Mouse (Mus musculus) embryonic facial prominence, embryonic 10.5 days (tissue): ENCODE data around the gene Shroom2. TPM values are rescaled to one million over a fixed set of nuclear protein-coding genes. Genes with fewer than 3 reads are reported as not detected.
A peak's percentile ranks its signal among the peaks of the same experiment; 100 is the strongest.

Experiments used
- DNase-seq: peaks from one replicate; pipeline ENCODE4 v3.0.0-alpha.2; 2017; ENCODE audit warnings: low spot score
- H3K27ac ChIP-seq: fragments of 300-500 bp; sonication (generic); replicated peaks from 2 replicates; pipeline ENCODE4 v1.5.1; 2016; ENCODE audit warnings: mild to moderate bottlenecking
- H3K27me3 ChIP-seq: fragments of 300-500 bp; sonication (generic); replicated peaks from 2 replicates; pipeline ENCODE4 v1.6.1; 2016; ENCODE audit warnings: low read depth, mild to moderate bottlenecking; ENCODE audit not compliant: poor library complexity, severe bottlenecking
- H3K36me3 ChIP-seq: fragments of 300-500 bp; sonication (generic); replicated peaks from 2 replicates; pipeline ENCODE4 v1.6.1; 2016; ENCODE audit warnings: mild to moderate bottlenecking, moderate library complexity
- H3K4me1 ChIP-seq: fragments of 300-500 bp; sonication (generic); 2 replicates; pipeline ENCODE4 v1.6.1; 2016
- H3K4me3 ChIP-seq: fragments of 300-500 bp; sonication (generic); 2 replicates; pipeline ENCODE4 v1.5.1; 2016; ENCODE audit warnings: mild to moderate bottlenecking, moderate library complexity
- H3K9me3 ChIP-seq: fragments of 300-500 bp; sonication (generic); 2 replicates; pipeline ENCODE4 v1.6.1; 2016; ENCODE audit warnings: mild to moderate bottlenecking
- WGBS: fragments of 180-500 bp; shearing (Covaris S2); methylation state at CpG from one replicate; pipeline ENCODE4 v1.1.7; 2016; 5-methylcytosine and 5-hydroxymethylcytosine counted together
- polyA plus RNA-seq: library from polyadenylated mRNA; unstranded; fragments of >200 nt; fragmentation: Nextera tagmentation; extraction: Ambion mirVana; gene quantifications from 2 replicates; pipeline ENCODE4 v1.2.1, GENCODE M21; 2016

Gene Shroom2
- polyA plus RNA-seq, result 5.1 and 5.8 TPM in 2 replicates

DNA sequence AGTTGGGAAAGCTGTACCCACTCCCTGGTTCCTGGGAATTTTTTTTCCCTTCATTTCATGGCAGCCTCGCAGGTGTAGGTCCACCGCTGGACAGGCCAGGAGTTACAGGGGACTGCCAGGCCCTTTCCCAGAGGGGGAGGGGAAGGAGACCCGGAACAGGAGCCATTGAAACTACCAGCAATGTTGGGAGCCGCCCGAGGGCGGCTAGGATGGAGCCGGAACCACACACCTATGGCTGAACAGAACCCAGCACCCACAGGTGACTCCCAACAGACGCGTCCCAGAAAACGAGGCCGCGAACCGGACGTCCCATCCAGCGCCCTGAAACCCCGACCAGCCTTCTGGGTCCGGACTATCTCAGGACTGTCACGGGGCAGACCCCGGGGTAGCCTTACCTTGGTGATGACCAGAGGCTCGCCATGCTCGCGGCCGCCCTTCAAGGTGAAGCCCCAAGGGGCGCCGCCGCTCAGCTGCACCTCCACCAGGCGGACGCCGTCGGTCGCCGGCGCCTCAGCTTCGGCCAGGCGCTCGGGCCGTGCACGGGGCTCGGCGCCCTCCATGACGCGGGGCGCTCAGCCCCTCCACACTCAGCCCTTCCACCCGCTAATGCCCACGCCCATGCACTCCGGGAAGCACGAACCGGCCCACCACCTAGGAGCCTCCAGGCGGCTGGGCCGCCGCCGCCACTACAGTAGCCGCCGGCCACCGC, at the start of gene Shroom2:
Shroom2 (minus strand) TSS at position 575 of the 709 bp plus-strand sequence.
- Histone ChIP-seq H3K36me3 (no peaks in the 10 kb centered on the region), H3K9me3 (no peaks in the 10 kb centered on the region), H3K27me3 (peaks cover 58% of the 10 kb centered on the region), H3K4me3 (peak within 1 kb of the TSS; percentile 67), H3K27ac (peak within 1 kb of the TSS; percentile 85), H3K4me1 (0 out of 2 replicates have a peak, but pooled peaks cover 3% of the 10 kb centered on the region)
- peak; percentile 45 for DNase-seq
- WGBS, result 14% methylated on average over 55 of the region's 55 CpGs

- H3K27me3 ChIP-seq, result peaks cover 25% of the 10 kb centered on the region
- H3K4me1 ChIP-seq, result no peaks in the 10 kb centered on the region
- H3K9me3 ChIP-seq, result no peaks in the 10 kb centered on the region
- H3K27ac ChIP-seq, result no peak overlapping the region
- no peak overlapping the region for H3K4me3 ChIP-seq
- DNase-seq, result no peak
- H3K36me3 ChIP-seq, result no peaks in the 10 kb centered on the region
Observed at GRCm38 (mm10) chrX:152818996-152819395, 49.7 kb upstream of the Shroom2 start.

DNA sequence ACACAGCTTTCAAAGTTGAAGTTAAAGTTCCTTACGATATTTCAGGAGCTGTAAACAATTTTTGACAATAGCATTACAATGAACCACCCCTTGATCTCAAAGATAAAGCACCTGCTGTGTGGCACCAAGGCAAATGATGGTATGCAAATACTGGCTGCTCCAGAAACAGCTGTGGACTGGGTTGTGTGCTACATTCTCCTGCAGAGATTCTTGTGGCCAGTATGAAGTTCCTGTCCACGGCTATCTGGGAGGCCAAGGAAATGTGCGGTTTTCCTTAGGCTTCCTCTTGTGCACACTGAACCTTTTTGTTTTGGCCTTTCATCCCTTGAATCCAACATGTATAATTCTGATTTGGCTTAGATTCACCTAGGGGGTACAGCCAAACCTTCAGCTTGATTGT, 44.1 kb upstream of the Shroom2 start:
- WGBS, result 81% methylated on average over 3 of the region's 3 CpGs
- peaks cover 18% of the 10 kb centered on the region; the same call in 1 of the 2 replicates for H3K27me3 ChIP-seq
- H3K36me3 ChIP-seq, result no peaks in the 10 kb centered on the region
- no peak for DNase-seq
- no peak overlapping the region for H3K4me3 ChIP-seq
- H3K9me3 ChIP-seq, result no peaks in the 10 kb centered on the region
- H3K27ac ChIP-seq, result no peak overlapping the region
- no peaks in the 10 kb centered on the region for H3K4me1 ChIP-seq

DNA sequence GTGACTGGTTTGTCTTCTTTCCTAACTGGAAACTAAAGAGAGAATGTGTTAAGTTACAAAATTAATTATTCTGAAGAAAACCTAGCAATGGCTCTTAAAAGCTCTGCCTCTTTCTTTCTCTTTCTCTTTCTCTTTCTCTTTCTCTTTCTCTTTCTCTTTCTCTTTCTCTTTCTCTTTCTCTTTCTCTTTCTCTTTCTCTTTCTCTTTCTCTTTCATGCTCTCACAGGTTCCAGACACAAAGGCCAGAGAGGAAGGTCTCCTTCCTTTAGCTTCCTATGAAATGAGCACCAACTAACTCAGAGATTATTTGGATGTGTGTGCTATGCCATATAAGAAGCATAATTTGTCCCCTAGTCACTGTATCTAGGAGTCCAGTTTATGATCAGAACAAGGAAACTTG, 36.1 kb upstream of the Shroom2 start:
- no peaks in the 10 kb centered on the region for H3K9me3 ChIP-seq

GRCm38 (mm10) chrX:152788611-152789010, 19.3 kb upstream of the Shroom2 start:
- Histone ChIP-seq H3K36me3 (no peaks in the 10 kb centered on the region), H3K27ac (no peak overlapping the region), H3K27me3 (peaks cover 69% of the 10 kb centered on the region), H3K4me3 (no peak overlapping the region), H3K9me3 (no peaks in the 10 kb centered on the region), H3K4me1 (no peaks in the 10 kb centered on the region)
- no peak for DNase-seq
- 82% methylated on average over 2 of the region's 2 CpGs for WGBS

More for the DNA sequence above, 36.1 kb upstream of the Shroom2 start:
- no peaks in the 10 kb centered on the region for H3K4me1 ChIP-seq
- no peak overlapping the region for H3K4me3 ChIP-seq
- H3K36me3 ChIP-seq, result no peaks in the 10 kb centered on the region
- peaks cover 38% of the 10 kb centered on the region for H3K27me3 ChIP-seq
- no peak overlapping the region for H3K27ac ChIP-seq
- no peak for DNase-seq

DNA sequence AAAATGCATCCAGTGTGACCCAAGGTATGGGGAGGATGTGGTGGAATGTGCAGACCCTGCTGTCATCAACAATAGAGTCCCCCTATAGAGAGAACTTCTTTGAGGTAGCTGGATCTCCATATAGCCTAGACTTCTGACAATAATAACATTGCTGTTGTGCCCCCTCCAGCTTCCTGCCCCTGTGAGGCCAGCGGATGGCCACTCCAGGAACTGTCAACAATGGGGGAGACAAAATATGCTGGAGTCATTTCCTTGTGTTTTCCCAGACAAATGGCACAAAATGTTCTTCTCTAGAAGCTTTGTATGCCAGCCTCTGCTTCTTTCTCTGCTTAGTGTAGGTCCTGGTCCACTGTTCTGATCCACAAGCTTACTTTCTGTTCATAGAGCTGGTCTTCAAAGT, 18.9 kb upstream of the Shroom2 start:
- WGBS, result 72% methylated on average over 1 of the region's 1 CpGs
- no peaks in the 10 kb centered on the region for H3K4me1 ChIP-seq

DNA sequence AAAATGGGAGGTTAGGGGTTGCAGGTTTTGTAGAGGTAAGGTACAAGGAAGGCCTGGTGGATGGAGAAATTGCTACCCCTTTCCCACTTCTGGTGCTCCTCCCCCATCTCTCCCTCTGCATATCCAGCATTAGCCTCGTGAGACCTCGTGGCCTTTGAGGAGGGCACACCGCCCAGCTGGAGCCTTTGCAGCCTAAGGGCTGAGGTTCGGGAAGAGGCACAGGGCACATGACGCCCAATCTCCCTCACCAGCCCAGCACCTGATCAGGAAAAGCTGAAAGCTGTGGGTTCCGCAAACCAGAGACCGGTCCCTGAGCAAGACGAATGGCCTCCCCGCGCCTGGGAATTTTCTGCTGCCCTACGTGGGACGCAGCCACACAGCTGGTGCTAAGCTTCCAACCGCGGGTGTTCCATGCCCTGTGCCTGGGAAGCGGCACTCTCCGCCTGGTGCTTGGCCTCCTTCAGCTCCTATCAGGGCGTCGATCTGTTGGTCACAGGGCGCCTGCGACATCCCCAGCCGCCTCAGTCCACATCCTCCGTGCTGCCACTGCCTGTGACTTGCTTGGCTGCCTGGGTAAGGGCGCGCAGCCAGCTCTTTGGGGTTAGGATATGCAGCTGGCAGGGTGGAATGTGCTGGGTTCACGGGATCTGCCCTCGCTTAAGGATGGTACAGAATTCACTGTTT, 12.6 kb upstream of the Shroom2 start, which contains the start of gene Gpr143:
Gpr143 (plus strand) TSS at position 202 of the 684 bp plus-strand sequence.
- H3K9me3 ChIP-seq, result no peaks in the 10 kb centered on the region
- DNase-seq, result peak; percentile 20
- H3K27me3 ChIP-seq, result peaks cover 69% of the 10 kb centered on the region
- 0 out of 2 replicates have a peak, but pooled peaks cover 6% of the 10 kb centered on the region for H3K4me1 ChIP-seq
- WGBS, result 20% methylated on average over 26 of the region's 26 CpGs
- no peaks in the 10 kb centered on the region for H3K36me3 ChIP-seq
- H3K27ac ChIP-seq, result no peak within 1 kb of the TSS
- peak within 1 kb of the TSS; percentile 42 for H3K4me3 ChIP-seq

More for the DNA sequence above, 18.9 kb upstream of the Shroom2 start:
- no peaks in the 10 kb centered on the region for H3K9me3 ChIP-seq
- H3K27ac ChIP-seq, result no peak overlapping the region
- peaks cover 69% of the 10 kb centered on the region for H3K27me3 ChIP-seq
- no peak overlapping the region for H3K4me3 ChIP-seq
- H3K36me3 ChIP-seq, result no peaks in the 10 kb centered on the region
- DNase-seq, result no peak

DNA sequence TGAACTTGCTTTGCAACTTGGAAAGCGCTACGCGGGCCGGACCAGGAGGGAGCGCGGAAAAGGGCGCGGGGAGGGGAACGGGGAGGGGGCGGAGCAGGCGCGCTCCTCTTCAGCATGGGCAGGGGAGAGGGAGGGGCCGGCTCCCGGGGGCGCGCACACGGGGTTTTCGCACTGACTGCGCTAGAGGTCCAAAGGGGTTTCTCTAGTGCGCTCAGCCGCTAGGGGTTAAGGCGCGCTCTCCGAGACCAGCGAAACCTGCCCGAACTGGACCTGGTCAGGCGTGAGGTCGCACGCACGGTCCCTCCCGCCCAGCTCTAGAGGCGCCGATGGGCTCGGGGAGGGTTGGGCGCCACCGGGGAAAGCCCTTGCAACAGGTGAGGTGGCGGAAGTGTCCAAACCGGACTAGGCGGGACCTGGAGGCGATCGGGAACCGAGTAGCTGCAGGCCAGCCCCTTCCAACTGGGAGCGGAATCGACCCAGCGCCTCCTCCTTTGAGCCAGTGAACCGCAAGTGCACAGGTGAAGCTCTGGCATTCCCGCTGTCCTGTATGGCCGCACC, 414 bp upstream of the Shroom2 start:
- 15% methylated on average over 48 of the region's 48 CpGs for WGBS
- peak overlapping the region; percentile 85 for H3K27ac ChIP-seq
- peaks cover 54% of the 10 kb centered on the region for H3K27me3 ChIP-seq

GRCm38 (mm10) chrX:152764171-152764570, 5.1 kb downstream of the Shroom2 start:
- 56% methylated on average over 2 of the region's 2 CpGs for WGBS
- no peak for DNase-seq
- H3K27me3 ChIP-seq, result peaks cover 37% of the 10 kb centered on the region
- H3K4me1 ChIP-seq, result 0 out of 2 replicates have a peak, but pooled peaks cover 3% of the 10 kb centered on the region
- no peak overlapping the region for H3K27ac ChIP-seq
- no peaks in the 10 kb centered on the region for H3K36me3 ChIP-seq
- no peak overlapping the region for H3K4me3 ChIP-seq
- H3K9me3 ChIP-seq, result no peaks in the 10 kb centered on the region

More for the DNA sequence above, 414 bp upstream of the Shroom2 start:
- H3K36me3 ChIP-seq, result no peaks in the 10 kb centered on the region
- DNase-seq, result peak; percentile 87
- H3K9me3 ChIP-seq, result no peaks in the 10 kb centered on the region
- H3K4me1 ChIP-seq, result no peaks in the 10 kb centered on the region
- peak overlapping the region; percentile 67 for H3K4me3 ChIP-seq

DNA sequence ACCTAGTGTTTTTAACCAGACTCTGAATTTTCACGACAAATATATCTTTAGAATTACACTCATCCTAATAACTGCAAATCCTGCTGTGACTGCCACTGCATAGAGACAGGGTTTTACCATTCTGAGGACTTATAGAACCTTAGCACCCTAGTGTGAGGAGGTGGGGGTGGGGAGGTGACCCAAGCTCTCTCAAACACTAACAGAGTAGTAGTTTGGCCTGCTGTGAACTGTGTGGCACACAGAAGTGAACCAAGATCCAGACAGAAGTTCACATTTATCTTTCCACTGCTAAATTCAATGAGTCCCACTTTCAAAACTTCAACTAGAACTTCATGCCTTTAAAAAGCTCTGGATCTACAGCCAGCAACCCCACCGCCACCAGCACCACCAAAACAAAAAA, 6.4 kb downstream of the Shroom2 start:
- no peak for DNase-seq
- H3K27me3 ChIP-seq, result peaks cover 24% of the 10 kb centered on the region
- no peak overlapping the region for H3K27ac ChIP-seq
- H3K4me1 ChIP-seq, result 0 out of 2 replicates have a peak, but pooled peaks cover 3% of the 10 kb centered on the region
- H3K9me3 ChIP-seq, result no peaks in the 10 kb centered on the region
- no peaks in the 10 kb centered on the region for H3K36me3 ChIP-seq
- WGBS, result 62% methylated on average over 2 of the region's 2 CpGs
- H3K4me3 ChIP-seq, result no peak overlapping the region

DNA sequence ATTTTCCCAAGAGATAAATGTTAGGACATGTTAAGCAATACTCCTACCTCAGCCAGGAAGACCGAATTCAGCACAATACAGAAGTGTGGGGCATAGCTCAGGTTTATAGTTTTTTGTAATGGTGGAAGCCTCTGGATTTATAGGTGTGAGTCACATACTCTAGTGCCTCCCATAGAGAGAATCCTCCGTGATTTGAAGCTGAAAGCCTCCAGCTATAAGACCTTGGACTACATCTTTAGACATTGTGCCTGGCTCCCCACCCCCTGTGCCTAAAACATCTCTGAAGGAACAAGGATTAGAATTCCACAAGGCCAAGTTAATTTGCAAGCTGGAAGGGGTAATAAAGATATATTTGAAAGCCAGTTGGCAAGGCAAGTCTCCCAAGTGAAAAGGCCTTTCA, 6.8 kb downstream of the Shroom2 start:
- Histone ChIP-seq H3K4me1 (0 out of 2 replicates have a peak, but pooled peaks cover 3% of the 10 kb centered on the region), H3K27ac (no peak overlapping the region), H3K9me3 (no peaks in the 10 kb centered on the region), H3K36me3 (no peaks in the 10 kb centered on the region), H3K27me3 (peaks cover 20% of the 10 kb centered on the region), H3K4me3 (no peak overlapping the region)
- no peak for DNase-seq
- 55% methylated on average over 2 of the region's 2 CpGs for WGBS

GRCm38 (mm10) chrX:152756293-152756692, 13.0 kb downstream of the Shroom2 start:
- Histone ChIP-seq H3K27ac (no peak overlapping the region), H3K4me1 (no peaks in the 10 kb centered on the region), H3K4me3 (no peak overlapping the region), H3K27me3 (peaks cover 16% of the 10 kb centered on the region; the same call in 1 of the 2 replicates), H3K36me3 (no peaks in the 10 kb centered on the region), H3K9me3 (no peaks in the 10 kb centered on the region)
- whole genome bisulfite sequencing, result 95% methylated on average over 5 of the region's 5 CpGs
- DNase-seq, result no peak
